Mouse (Mus musculus) megakaryocyte-erythroid progenitor cell, adult 5 weeks (primary cell): ENCODE measurements around the gene C4bp. TPM values are rescaled to one million over a fixed set of nuclear protein-coding genes. Genes with fewer than 3 reads are reported as not detected.

Experiments used
- polyA plus RNA-seq: library from polyadenylated mRNA; stranded (reverse); fragments of >175 nt; gene quantifications from 2 replicates; pipeline ENCODE4 v1.2.3, GENCODE M21; 2012

The C4bp gene
- polyA plus RNA-seq, result not detected in 2 replicates

GRCm38 (mm10) chr1:130661454-130661853 lies at the start of gene C4bp:
TSS of gene C4bp (minus strand) at chr1:130661632.

GRCm38 (mm10) chr1:130629521-130629920 lies 31.9 kb downstream of the C4bp start, which contains the start of gene Zp3r:
TSS of gene Zp3r (minus strand) at chr1:130629621.

Other genes starting within 250 kb of the C4bp start
- gene Cd55b, start 238.6 kb downstream of the C4bp start, polyA plus RNA-seq, result not detected in 2 replicates
- gene Cd55, start 198.9 kb downstream of the C4bp start, polyA plus RNA-seq, result 4.1 and 5.1 TPM in 2 replicates
- 0.04 TPM in 1 of 2 replicates, not detected in the other for gene Zp3r, start 32.0 kb downstream of the C4bp start, polyA plus RNA-seq
- not detected in 2 replicates for gene Gm29427, start 54.2 kb upstream of the C4bp start, polyA plus RNA-seq
- 1.2 and 1.8 TPM in 2 replicates for gene Yod1, start 55.7 kb upstream of the C4bp start, polyA plus RNA-seq
- gene Pfkfb2, start 67.6 kb upstream of the C4bp start, polyA plus RNA-seq, result 2.5 and 3.2 TPM in 2 replicates
- 0.29 and 0.44 TPM in 2 replicates for gene AA986860, start 70.3 kb upstream of the C4bp start, polyA plus RNA-seq
- gene Fcamr, start 139.3 kb upstream of the C4bp start, polyA plus RNA-seq, result not detected in 2 replicates
- gene Pigr, start 165.1 kb upstream of the C4bp start, polyA plus RNA-seq, result not detected in 2 replicates
- gene Fcmr, start 204.0 kb upstream of the C4bp start, polyA plus RNA-seq, result 0.57 and 6.6 TPM in 2 replicates
- gene Il24, start 225.8 kb upstream of the C4bp start, polyA plus RNA-seq, result not detected in 2 replicates
- not detected in 2 replicates for gene Il20, start 249.8 kb upstream of the C4bp start, polyA plus RNA-seq